Mouse (Mus musculus) hindbrain, embryonic 13.5 days (tissue): ENCODE measurements around the gene Cldn20. TPM values are rescaled to one million over a fixed set of nuclear protein-coding genes. Genes with fewer than 3 reads are reported as not detected.

ENCODE experiments used
- ATAC-seq: fragments of 200-750 bp; cut with Nextera tagmentation; 2 replicates; pipeline ENCODE4 v1.8.0; 2017; ENCODE audit warnings: moderate TSS enrichment; ENCODE audit not compliant: low FRiP score
- H3K27ac ChIP-seq: fragments of 300-500 bp; sonication (generic); 2 replicates; pipeline ENCODE4 v1.5.1; 2015; ENCODE audit warnings: inconsistent platforms, mild to moderate bottlenecking, moderate library complexity
- H3K27me3 ChIP-seq: fragments of 300-500 bp; sonication (generic); 2 replicates; pipeline ENCODE4 v1.6.1; 2015; ENCODE audit warnings: mild to moderate bottlenecking, inconsistent platforms
- H3K36me3 ChIP-seq: fragments of 300-500 bp; sonication (generic); 2 replicates; pipeline ENCODE4 v1.6.1; 2015; ENCODE audit warnings: mild to moderate bottlenecking, inconsistent platforms
- H3K4me1 ChIP-seq: fragments of 300-500 bp; sonication (generic); replicated peaks from 2 replicates; pipeline ENCODE4 v1.6.1; 2015; ENCODE audit warnings: inconsistent platforms
- H3K4me2 ChIP-seq: fragments of 300-500 bp; sonication (generic); 2 replicates; pipeline ENCODE4 v1.6.1; 2015; ENCODE audit warnings: inconsistent platforms, mild to moderate bottlenecking, moderate library complexity
- H3K4me3 ChIP-seq: fragments of 300-500 bp; sonication (generic); 2 replicates; pipeline ENCODE4 v1.5.1; 2015; ENCODE audit warnings: mild to moderate bottlenecking, inconsistent platforms
- H3K9ac ChIP-seq: fragments of 300-500 bp; sonication (generic); 2 replicates; pipeline ENCODE4 v1.6.1; 2015; ENCODE audit warnings: mild to moderate bottlenecking, inconsistent platforms
- H3K9me3 ChIP-seq: fragments of 300-500 bp; sonication (generic); 2 replicates; pipeline ENCODE4 v1.6.1; 2016; ENCODE audit warnings: inconsistent platforms
- WGBS: fragments of 180-500 bp; shearing (Covaris S2); methylation state at CpG from one replicate; pipeline ENCODE4 v1.1.7; 2015; 5-methylcytosine and 5-hydroxymethylcytosine counted together
- polyA plus RNA-seq: library from polyadenylated mRNA; unstranded; fragments of >200 nt; fragmentation: Nextera tagmentation; extraction: Ambion mirVana; gene quantifications from 2 replicates; pipeline ENCODE4 v1.2.1, GENCODE M21; 2015

The Cldn20 gene
- polyA plus RNA-seq, 1 experiment from 2014 or later, result 0.27 TPM

GRCm38 (mm10) chr17:3533425-3533824, 1.1 kb downstream of the Cldn20 start:
- no peaks in the 10 kb centered on the region for H3K4me1 ChIP-seq
- 24% methylated on average over 1 of the region's 1 CpGs for WGBS
- no peaks in the 10 kb centered on the region for H3K9me3 ChIP-seq
- ATAC-seq, result no peak
- H3K4me3 ChIP-seq, result no peak overlapping the region
- H3K27ac ChIP-seq, result no peak overlapping the region
- no peak overlapping the region for H3K4me2 ChIP-seq
- H3K9ac ChIP-seq, result no peak overlapping the region
- H3K27me3 ChIP-seq, result no peaks in the 10 kb centered on the region
- H3K36me3 ChIP-seq, result no peaks in the 10 kb centered on the region

- Histone ChIP-seq H3K27ac (no peak overlapping the region), H3K4me2 (no peak overlapping the region), H3K4me3 (no peak overlapping the region), H3K27me3 (no peaks in the 10 kb centered on the region), H3K9ac (no peak overlapping the region), H3K9me3 (no peaks in the 10 kb centered on the region), H3K4me1 (no peaks in the 10 kb centered on the region), H3K36me3 (peaks cover 15% of the 10 kb centered on the region)
- WGBS, result 96% methylated on average over 2 of the region's 2 CpGs
- ATAC-seq, result no peak
These were observed 8.0 kb downstream of the Cldn20 start for GRCm38 (mm10) chr17:3540304-3540703.

GRCm38 (mm10) chr17:3541033-3541432, 8.7 kb downstream of the Cldn20 start:
- no peaks in the 10 kb centered on the region for H3K27me3 ChIP-seq
- H3K27ac ChIP-seq, result no peak overlapping the region
- WGBS, result 89% methylated on average over 5 of the region's 5 CpGs
- H3K36me3 ChIP-seq, result peaks cover 15% of the 10 kb centered on the region
- no peaks in the 10 kb centered on the region for H3K4me1 ChIP-seq
- ATAC-seq, result no peak
- H3K4me3 ChIP-seq, result no peak overlapping the region
- no peaks in the 10 kb centered on the region for H3K9me3 ChIP-seq
- H3K9ac ChIP-seq, result no peak overlapping the region
- H3K4me2 ChIP-seq, result no peak overlapping the region

- Histone ChIP-seq H3K27me3 (no peaks in the 10 kb centered on the region), H3K27ac (no peak overlapping the region), H3K4me2 (no peak overlapping the region), H3K4me1 (no peaks in the 10 kb centered on the region), H3K4me3 (no peak overlapping the region), H3K36me3 (peaks cover 7% of the 10 kb centered on the region), H3K9me3 (no peaks in the 10 kb centered on the region), H3K9ac (no peak overlapping the region)
- WGBS, result 63% methylated on average over 7 of the region's 7 CpGs
- ATAC-seq, result no peak
These were observed 15.4 kb downstream of the Cldn20 start for GRCm38 (mm10) chr17:3547725-3548124.

- ATAC-seq, result no peak
- Histone ChIP-seq H3K27me3 (no peaks in the 10 kb centered on the region), H3K4me1 (peaks cover 16% of the 10 kb centered on the region), H3K4me2 (peak overlapping the region; percentile 66; the same call in 1 of the 2 replicates), H3K36me3 (peaks cover 5% of the 10 kb centered on the region; the same call in 1 of the 2 replicates), H3K9me3 (no peaks in the 10 kb centered on the region), H3K9ac (no peak overlapping the region), H3K27ac (no peak overlapping the region), H3K4me3 (no peak overlapping the region)
- 73% methylated on average over 1 of the region's 1 CpGs for WGBS
These were observed 23.9 kb downstream of the Cldn20 start for GRCm38 (mm10) chr17:3556251-3556650.

GRCm38 (mm10) chr17:3557331-3558311, 25.3 kb downstream of the Cldn20 start, which contains the start of gene Tfb1m:
Gene Tfb1m, minus strand, starts transcription at chr17:3557781.
- Histone ChIP-seq H3K4me3 (peak within 1 kb of the TSS; percentile 58), H3K36me3 (no peaks in the 10 kb centered on the region), H3K27me3 (no peaks in the 10 kb centered on the region), H3K9me3 (no peaks in the 10 kb centered on the region), H3K9ac (peak within 1 kb of the TSS; percentile 74), H3K27ac (peak within 1 kb of the TSS; percentile 91), H3K4me2 (peak within 1 kb of the TSS; percentile 66), H3K4me1 (peaks cover 16% of the 10 kb centered on the region)
- peak; percentile 100 for ATAC-seq
- under 1% methylated on average over 60 of the region's 60 CpGs for WGBS

GRCm38 (mm10) chr17:3558356-3558870, 26.1 kb downstream of the Cldn20 start:
- Histone ChIP-seq H3K36me3 (no peaks in the 10 kb centered on the region), H3K4me2 (peak overlapping the region; percentile 66), H3K4me3 (peak overlapping the region; percentile 58), H3K27ac (peak overlapping the region; percentile 91), H3K27me3 (no peaks in the 10 kb centered on the region), H3K4me1 (peaks cover 16% of the 10 kb centered on the region), H3K9me3 (no peaks in the 10 kb centered on the region), H3K9ac (no peak overlapping the region)
- ATAC-seq, result no peak
- 67% methylated on average over 9 of the region's 9 CpGs for WGBS

- WGBS, result 77% methylated on average over 3 of the region's 3 CpGs
- Histone ChIP-seq H3K36me3 (no peaks in the 10 kb centered on the region), H3K4me2 (no peak overlapping the region), H3K4me1 (peaks cover 16% of the 10 kb centered on the region), H3K4me3 (no peak overlapping the region), H3K9me3 (no peaks in the 10 kb centered on the region), H3K9ac (no peak overlapping the region), H3K27me3 (no peaks in the 10 kb centered on the region), H3K27ac (no peak overlapping the region)
- no peak for ATAC-seq
These were observed 28.2 kb downstream of the Cldn20 start for GRCm38 (mm10) chr17:3560534-3560933.

- Histone ChIP-seq H3K36me3 (no peaks in the 10 kb centered on the region), H3K27ac (no peak overlapping the region), H3K4me2 (no peak overlapping the region), H3K27me3 (no peaks in the 10 kb centered on the region), H3K4me1 (peaks cover 7% of the 10 kb centered on the region), H3K4me3 (no peak overlapping the region), H3K9me3 (no peaks in the 10 kb centered on the region), H3K9ac (no peak overlapping the region)
- no peak for ATAC-seq
- 64% methylated on average over 8 of the region's 8 CpGs for WGBS
These were observed 30.1 kb downstream of the Cldn20 start for GRCm38 (mm10) chr17:3562405-3562804.

GRCm38 (mm10) chr17:3570876-3571275, 38.5 kb downstream of the Cldn20 start:
- Histone ChIP-seq H3K9ac (no peak overlapping the region), H3K27me3 (no peaks in the 10 kb centered on the region), H3K4me1 (peaks cover 2% of the 10 kb centered on the region), H3K4me2 (0 out of 2 replicates have a peak overlapping the region, but pooled peaks have one; percentile 19), H3K36me3 (no peaks in the 10 kb centered on the region), H3K4me3 (no peak overlapping the region), H3K27ac (no peak overlapping the region), H3K9me3 (no peaks in the 10 kb centered on the region)
- 5% methylated on average over 12 of the region's 12 CpGs for WGBS
- ATAC-seq, result no peak
